Mouse (Mus musculus): ENCODE data around the gene Scarb1. TPM values are rescaled to one million over a fixed set of nuclear protein-coding genes. Genes with fewer than 3 reads are reported as not detected.

Gene Scarb1
- polyA plus RNA-seq, 1 experiment from 2014 or later: 45.9 TPM

- Histone ChIP-seq H3K9me3 (no peaks in the 10 kb centered on the region), H3K27ac (no peak overlapping the region), H3K4me3 (no peak overlapping the region), H3K36me3 (replicated peaks) (peaks cover 17% of the 10 kb centered on the region), H3K4me2 (no peak overlapping the region), H3K27me3 (replicated peaks) (no peaks in the 10 kb centered on the region), H3K4me1 (peaks cover 23% of the 10 kb centered on the region), H3K9ac (no peak overlapping the region)
- 83% methylated on average over 5 of the region's 5 CpGs for WGBS
- ATAC-seq (replicated peaks): no peak
These were observed 41.2 kb upstream of the Scarb1 start for GRCm38 (mm10) chr5:125381954-125382672.

- Histone ChIP-seq H3K4me1 (peaks cover 2% of the 10 kb centered on the region; the same call in 1 of the 2 replicates), H3K4me2 (no peak overlapping the region), H3K27ac (no peak overlapping the region), H3K4me3 (no peak overlapping the region), H3K9ac (no peak overlapping the region), H3K9me3 (no peaks in the 10 kb centered on the region), H3K27me3 (replicated peaks) (no peaks in the 10 kb centered on the region), H3K36me3 (replicated peaks) (no peaks in the 10 kb centered on the region)
- no peak for ATAC-seq (replicated peaks)
- 80% methylated on average over 5 of the region's 5 CpGs for WGBS
These were observed 38.0 kb upstream of the Scarb1 start for GRCm38 (mm10) chr5:125378919-125379318.

GRCm38 (mm10) chr5:125377214-125377613 lies 36.3 kb upstream of the Scarb1 start:
- Histone ChIP-seq H3K27ac (no peak overlapping the region), H3K9ac (no peak overlapping the region), H3K4me3 (no peak overlapping the region), H3K4me2 (no peak overlapping the region), H3K4me1 (no peaks in the 10 kb centered on the region), H3K27me3 (replicated peaks) (no peaks in the 10 kb centered on the region), H3K9me3 (no peaks in the 10 kb centered on the region), H3K36me3 (replicated peaks) (no peaks in the 10 kb centered on the region)
- no peak for ATAC-seq (replicated peaks)
- WGBS: 72% methylated on average over 7 of the region's 7 CpGs

- Histone ChIP-seq H3K36me3 (replicated peaks) (no peaks in the 10 kb centered on the region), H3K9me3 (no peaks in the 10 kb centered on the region), H3K9ac (no peak overlapping the region), H3K4me3 (no peak overlapping the region), H3K27ac (no peak overlapping the region), H3K4me2 (no peak overlapping the region), H3K4me1 (no peaks in the 10 kb centered on the region), H3K27me3 (replicated peaks) (no peaks in the 10 kb centered on the region)
- no peak for ATAC-seq (replicated peaks)
- 92% methylated on average over 2 of the region's 2 CpGs for WGBS
These were observed 35.0 kb upstream of the Scarb1 start for GRCm38 (mm10) chr5:125375871-125376270.

- Histone ChIP-seq H3K9ac (no peak overlapping the region), H3K4me2 (no peak overlapping the region)
- 78% methylated on average over 4 of the region's 4 CpGs for WGBS
These were observed 31.1 kb upstream of the Scarb1 start for GRCm38 (mm10) chr5:125372027-125372426.

GRCm38 (mm10) chr5:125370950-125371693 lies 30.2 kb upstream of the Scarb1 start:
- Histone ChIP-seq H3K27ac (no peak overlapping the region), H3K36me3 (replicated peaks) (no peaks in the 10 kb centered on the region), H3K9ac (no peak overlapping the region), H3K27me3 (replicated peaks) (no peaks in the 10 kb centered on the region), H3K4me2 (no peak overlapping the region), H3K4me1 (no peaks in the 10 kb centered on the region), H3K4me3 (no peak overlapping the region), H3K9me3 (no peaks in the 10 kb centered on the region)
- no peak for ATAC-seq (replicated peaks)
- WGBS: 80% methylated on average over 7 of the region's 7 CpGs

More at GRCm38 (mm10) chr5:125372027-125372426, 31.1 kb upstream of the Scarb1 start:
- ATAC-seq (replicated peaks): no peak
- Histone ChIP-seq H3K36me3 (replicated peaks) (no peaks in the 10 kb centered on the region), H3K27me3 (replicated peaks) (no peaks in the 10 kb centered on the region), H3K27ac (no peak overlapping the region), H3K4me3 (no peak overlapping the region), H3K4me1 (no peaks in the 10 kb centered on the region), H3K9me3 (no peaks in the 10 kb centered on the region)

- ATAC-seq (replicated peaks): no peak; the same call in 1 of the 2 replicates
- 5% methylated on average over 4 of the region's 4 CpGs for WGBS
These were observed 27.7 kb upstream of the Scarb1 start for GRCm38 (mm10) chr5:125368568-125368967.

GRCm38 (mm10) chr5:125368156-125368555 lies 27.3 kb upstream of the Scarb1 start:
- Histone ChIP-seq H3K36me3 (replicated peaks) (no peaks in the 10 kb centered on the region), H3K9ac (no peak overlapping the region), H3K4me1 (no peaks in the 10 kb centered on the region), H3K9me3 (no peaks in the 10 kb centered on the region), H3K4me2 (no peak overlapping the region), H3K4me3 (no peak overlapping the region), H3K27ac (no peak overlapping the region), H3K27me3 (replicated peaks) (no peaks in the 10 kb centered on the region)
- WGBS: 73% methylated on average over 5 of the region's 5 CpGs
- no peak for ATAC-seq (replicated peaks)

More at GRCm38 (mm10) chr5:125368568-125368967, 27.7 kb upstream of the Scarb1 start:
- H3K4me2 ChIP-seq: no peak overlapping the region
- no peak overlapping the region for H3K27ac ChIP-seq
- no peaks in the 10 kb centered on the region for H3K27me3 ChIP-seq (replicated peaks)
- H3K4me1 ChIP-seq: no peaks in the 10 kb centered on the region
- no peak overlapping the region for H3K9ac ChIP-seq
- H3K36me3 ChIP-seq (replicated peaks): no peaks in the 10 kb centered on the region
- H3K4me3 ChIP-seq: no peak overlapping the region
- H3K9me3 ChIP-seq: no peaks in the 10 kb centered on the region

- H3K27me3 ChIP-seq (replicated peaks): no peaks in the 10 kb centered on the region
- WGBS: 84% methylated on average over 4 of the region's 4 CpGs
- no peak overlapping the region for H3K27ac ChIP-seq
- H3K9me3 ChIP-seq: no peaks in the 10 kb centered on the region
- H3K4me1 ChIP-seq: no peaks in the 10 kb centered on the region
- H3K4me3 ChIP-seq: no peak overlapping the region
- H3K36me3 ChIP-seq (replicated peaks): no peaks in the 10 kb centered on the region
- H3K9ac ChIP-seq: no peak overlapping the region
- ATAC-seq (replicated peaks): no peak
- H3K4me2 ChIP-seq: no peak overlapping the region
These were observed 24.0 kb upstream of the Scarb1 start for GRCm38 (mm10) chr5:125364851-125365429.

- 82% methylated on average over 7 of the region's 7 CpGs for WGBS
- Histone ChIP-seq H3K27ac (no peak overlapping the region), H3K36me3 (replicated peaks) (no peaks in the 10 kb centered on the region), H3K9ac (no peak overlapping the region), H3K4me1 (no peaks in the 10 kb centered on the region), H3K9me3 (no peaks in the 10 kb centered on the region), H3K4me3 (no peak overlapping the region), H3K4me2 (no peak overlapping the region), H3K27me3 (replicated peaks) (no peaks in the 10 kb centered on the region)
- ATAC-seq (replicated peaks): no peak
These were observed 23.0 kb upstream of the Scarb1 start for GRCm38 (mm10) chr5:125363894-125364293.

- no peak overlapping the region for H3K4me2 ChIP-seq
These were observed 20.2 kb upstream of the Scarb1 start for GRCm38 (mm10) chr5:125360981-125361510.

GRCm38 (mm10) chr5:125360566-125360965 lies 19.7 kb upstream of the Scarb1 start:
- whole genome bisulfite sequencing: 46% methylated on average over 9 of the region's 9 CpGs
- no peak overlapping the region for H3K4me2 ChIP-seq
- ATAC-seq (replicated peaks): no peak

More at GRCm38 (mm10) chr5:125360981-125361510, 20.2 kb upstream of the Scarb1 start:
- Histone ChIP-seq H3K9me3 (no peaks in the 10 kb centered on the region), H3K4me3 (no peak overlapping the region), H3K9ac (no peak overlapping the region), H3K27ac (no peak overlapping the region), H3K4me1 (no peaks in the 10 kb centered on the region), H3K36me3 (replicated peaks) (no peaks in the 10 kb centered on the region), H3K27me3 (replicated peaks) (no peaks in the 10 kb centered on the region)
- WGBS: 66% methylated on average over 16 of the region's 16 CpGs
- ATAC-seq (replicated peaks): no peak

More at GRCm38 (mm10) chr5:125360566-125360965, 19.7 kb upstream of the Scarb1 start:
- H3K9ac ChIP-seq: no peak overlapping the region
- H3K36me3 ChIP-seq (replicated peaks): no peaks in the 10 kb centered on the region
- no peak overlapping the region for H3K27ac ChIP-seq
- H3K9me3 ChIP-seq: no peaks in the 10 kb centered on the region
- H3K27me3 ChIP-seq (replicated peaks): no peaks in the 10 kb centered on the region
- no peak overlapping the region for H3K4me3 ChIP-seq
- no peaks in the 10 kb centered on the region for H3K4me1 ChIP-seq

Data from midbrain, embryonic 15.5 days (tissue).